Mouse (Mus musculus): ENCODE data around the gene Cyp4f39.

GRCm38 (mm10) chr17:32437106-32437505, 15.4 kb upstream of the Cyp4f39 start:
- TF ChIP-seq CTCF (conservative IDR thresholded peaks at IDR 0.05; ENCODE audit: low read length) (no peak), NANOG (IDR thresholded peaks at IDR 0.05; ENCODE audit: borderline replicate concordance, low read length) (no peak), POU5F1 (IDR thresholded peaks at IDR 0.05; ENCODE audit: borderline replicate concordance, low read length) (no peak)
